23 mouse cellular contexts compared by ENCODE assay signal in genomic region chr4:39605046-39605445, GRCm38 (mm10).
DNase-seq lines count a peak whose midpoint lies in the region; ATAC-seq and TF ChIP-seq lines count a peak whose summit lies in the region.
"Had no signal": no experiment of that assay in that cellular context is flagged by ENCODE, and none has a peak within 500 bp of the region (broad histone marks: within the 10 kb centered on the region; RNA-seq: fewer than 3 reads in every experiment).

No protein-coding gene starts in this region.

- no peaks in the 10 kb centered on the region for H3K36me3 ChIP-seq in ES-Bruce4 (ENCODE audit: control insufficient read depth, insufficient read depth, low read length, poor library complexity, severe bottlenecking)
- H3K36me3 ChIP-seq in ES-E14 (ENCODE audit: control insufficient read depth, insufficient read depth, low read length, poor library complexity, severe bottlenecking) = no peaks in the 10 kb centered on the region
- H3K36me3 ChIP-seq: embryonic facial prominence, embryonic 10.5 days; embryonic facial prominence, embryonic 12.5 days; forebrain, embryonic 15.5 days had no signal

- H3K27me3 ChIP-seq in ES-Bruce4 (ENCODE audit: control insufficient read depth, insufficient read depth, low read length, poor library complexity, severe bottlenecking) = no peaks in the 10 kb centered on the region
- H3K27me3 ChIP-seq: CH12.LX; embryonic facial prominence, embryonic 12.5 days; forebrain, embryonic 13.5 days; forebrain, embryonic 15.5 days; Patski had no signal

- H3K9me3 ChIP-seq in ES-Bruce4 (replicated peaks; ENCODE audit: control insufficient read depth, insufficient read depth, low read length, poor library complexity, severe bottlenecking) = peaks cover 4% of the 10 kb centered on the region; the same call in 1 of the 2 replicates
- H3K9me3 ChIP-seq in ES-E14 (ENCODE audit: control insufficient read depth, insufficient read depth, low read depth, low read length) = no peaks in the 10 kb centered on the region
- H3K9me3 ChIP-seq: embryonic facial prominence, embryonic 10.5 days; embryonic facial prominence, embryonic 12.5 days; forebrain, embryonic 13.5 days; forebrain, embryonic 15.5 days had no signal

- DNase-seq in ES-E14 (ENCODE audit: low read depth, low spot score) = peak; percentile 40
- peak; percentile 7 for DNase-seq in WW6 (ENCODE audit: low read depth, low spot score)
- no peak for DNase-seq in MN1 (ENCODE audit: low spot score)
- DNase-seq in cerebellum, postnatal 25 days = no peak
- DNase-seq: adrenal gland, adult 8-10 months; adrenal gland, postnatal 14 days; adrenal gland, postnatal 36 days; B cell, adult 2 months; cerebellum, adult 11 months; cerebellum, adult 18-20 months; cerebellum, adult 8-10 months; cerebellum, adult 9-11 months; cerebellum, postnatal 14 days; forebrain, postnatal 0 days had no signal

- TF ChIP-seq EP300 in ES-Bruce4 (IDR thresholded peaks at IDR 0.05; ENCODE audit: insufficient read depth, low read depth, low read length) = no peak

- H3K27ac ChIP-seq in ES-Bruce4 (ENCODE audit: insufficient read depth, low read length) = peak overlapping the region; percentile 70; the same call in 1 of the 2 replicates
- 0 out of 2 replicates have a peak overlapping the region, but pooled peaks have one; percentile 40 for H3K27ac ChIP-seq in ES-E14 (ENCODE audit: insufficient read depth, low read depth, low read length, poor library complexity, severe bottlenecking)
- H3K27ac ChIP-seq: embryonic facial prominence, embryonic 10.5 days; embryonic facial prominence, embryonic 12.5 days; forebrain, embryonic 13.5 days; forebrain, embryonic 15.5 days had no signal

- in situ Hi-C loops in ES-E14 (cut with MboI; ENCODE audit: low sequenced_read_pairs in 2 of 2, unreplicated experiment in 2 of 2) = no loop called here

- H3K4me3 ChIP-seq in ES-Bruce4 (ENCODE audit: low read depth, low read length) (no peak overlapping the region), ES-E14 (ENCODE audit: insufficient read depth in 1 of 2, low read depth in 1 of 2, low read length in 2 of 2, poor library complexity in 1 of 2, severe bottlenecking in 1 of 2) (no peak overlapping the region)
- H3K4me3 ChIP-seq: embryonic facial prominence, embryonic 10.5 days; embryonic facial prominence, embryonic 12.5 days; forebrain, embryonic 13.5 days; forebrain, embryonic 15.5 days had no signal

- TF ChIP-seq CTCF in ES-Bruce4 (IDR thresholded peaks at IDR 0.05; ENCODE audit: low read depth, low read length) = no peak

- no peak for TF ChIP-seq POLR2A in ES-Bruce4 (IDR thresholded peaks at IDR 0.05; ENCODE audit: insufficient read depth, low read length)

- H3K4me1 ChIP-seq in ES-Bruce4 (ENCODE audit: control insufficient read depth, insufficient read depth, low read length) (no peaks in the 10 kb centered on the region), ES-E14 (ENCODE audit: control insufficient read depth in 2 of 2, insufficient read depth in 2 of 2, low read length in 2 of 2, poor library complexity in 1 of 2) (no peaks in the 10 kb centered on the region)
- H3K4me1 ChIP-seq: embryonic facial prominence, embryonic 10.5 days; embryonic facial prominence, embryonic 12.5 days; forebrain, embryonic 13.5 days; forebrain, embryonic 15.5 days had no signal

- no peak for ATAC-seq in cerebellum, adult (ENCODE audit: insufficient number of reproducible peaks, low FRiP score, low TSS enrichment)
- ATAC-seq: CD4-positive, CD25-positive, alpha-beta regulatory T cell, adult 4 months; forebrain, embryonic 13.5 days; forebrain, embryonic 15.5 days; forebrain, postnatal 0 days; Patski had no signal

- H3K9ac ChIP-seq in ES-Bruce4 (ENCODE audit: low read depth, poor library complexity, severe bottlenecking) = no peak overlapping the region
- no peak overlapping the region for H3K9ac ChIP-seq in ES-E14 (ENCODE audit: insufficient read depth, low read depth, low read length, poor library complexity, severe bottlenecking)
- H3K9ac ChIP-seq: embryonic facial prominence, embryonic 12.5 days; forebrain, embryonic 13.5 days; forebrain, embryonic 15.5 days; forebrain, postnatal 0 days had no signal

TF ChIP-seq in ES-E14, 5 proteins besides CTCF, POLR2A, EP300 and RAD21:
- TF ChIP-seq ZNF384 (IDR thresholded peaks at IDR 0.05; ENCODE audit: low read depth, low read length) (no peak), HCFC1 (IDR thresholded peaks at IDR 0.05; ENCODE audit: borderline replicate concordance, insufficient read depth, low read length) (no peak), MAFK (IDR thresholded peaks at IDR 0.05; ENCODE audit: insufficient read depth, low read depth, low read length) (0 out of 2 replicates have a peak, but pooled peaks have one; percentile 12), ZC3H11A (IDR thresholded peaks at IDR 0.05; ENCODE audit: borderline replicate concordance, low read depth, low read length) (no peak), CHD2 (IDR thresholded peaks at IDR 0.05; ENCODE audit: low read depth, low read length) (no peak)

Comparison
In these comparisons a context has a peak if more than half of its experiments do, and no peak if none do; other contexts are left out.
1. DNase-seq: peak in ES-E14 (single experiment) and WW6 (single experiment); none in MN1 (single experiment) and cerebellum, postnatal 25 days (0 of 2).